Mouse (Mus musculus): ENCODE data around the gene Sh3bp1. TPM values are rescaled to one million over a fixed set of nuclear protein-coding genes. Genes with fewer than 3 reads are reported as not detected.

The Sh3bp1 gene
- 2.2 and 2.7 TPM in 2 replicates for polyA plus RNA-seq (2015; fragmentation: Nextera tagmentation; extraction: Ambion mirVana)

GRCm38 (mm10) chr15:78899740-78900584 is at the start of gene Sh3bp1:
TSS of gene Sh3bp1 (plus strand) at chr15:78899768.
- Histone ChIP-seq H3K27me3 (ENCODE audit: control insufficient read depth, insufficient read depth, low read depth, low read length) (peaks cover 10% of the 10 kb centered on the region), H3K36me3 (ENCODE audit: control insufficient read depth, insufficient read depth, low read length) (0 out of 2 replicates have a peak, but pooled peaks cover under 1% of the 10 kb centered on the region), H3K4me2 (ENCODE audit: low read length) (peak within 1 kb of the TSS; percentile 96), H3K4me3 (ENCODE audit: low read depth, low read length) (peak within 1 kb of the TSS; percentile 53), H3K27ac (ENCODE audit: low read length) (no peak within 1 kb of the TSS; the same call in 1 of the 2 replicates), H3K4me1 (ENCODE audit: control insufficient read depth, insufficient read depth, low read length) (peaks cover 13% of the 10 kb centered on the region), H3K9me3 (replicated peaks; ENCODE audit: control insufficient read depth, low read length, poor library complexity, severe bottlenecking) (no peaks in the 10 kb centered on the region), H3K9ac (ENCODE audit: low read depth, low read length) (peak within 1 kb of the TSS; percentile 68)
- 1% methylated on average over 46 of the region's 47 CpGs for WGBS
- ATAC-seq, result no peak

DNA sequence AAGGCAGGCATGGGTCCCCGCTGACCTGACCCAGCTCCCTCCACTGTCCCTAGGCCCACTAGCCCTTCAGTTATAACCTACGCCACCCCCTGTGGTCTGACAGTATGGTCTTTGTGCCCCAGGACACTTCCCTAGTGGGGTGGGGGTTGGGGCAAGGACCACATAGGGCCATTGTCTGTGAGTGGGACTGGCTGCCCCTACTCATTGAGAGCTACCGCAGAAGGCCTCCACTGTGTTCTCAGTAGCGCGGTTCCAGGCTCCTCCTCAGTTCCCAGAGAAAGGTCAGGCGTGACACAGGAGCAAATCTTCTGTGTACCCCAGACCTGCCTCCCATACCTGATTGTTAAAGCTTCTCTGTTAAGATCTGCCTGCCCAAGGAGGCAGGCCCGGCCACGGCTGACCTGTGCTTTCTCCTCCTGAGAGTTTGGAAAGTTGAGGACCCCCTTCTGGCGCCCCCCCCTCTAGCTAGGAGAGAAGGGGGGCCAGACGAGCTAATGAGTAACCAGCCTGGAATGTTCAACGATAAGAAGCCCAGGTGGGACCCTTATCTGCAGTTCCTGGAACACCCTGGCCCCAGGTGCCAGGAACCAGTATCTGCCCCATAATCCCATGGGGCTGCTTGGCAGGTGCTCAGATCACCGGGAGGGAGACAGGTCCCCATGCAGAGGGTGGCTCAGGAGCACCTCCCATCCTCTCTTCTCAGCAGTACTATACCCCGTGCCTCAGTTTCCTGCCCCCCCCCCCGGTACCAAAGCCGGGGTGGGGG is 49.3 kb upstream of the Sh3bp1 start:
- no peak overlapping the region for H3K4me2 ChIP-seq (ENCODE audit: low read length)
- no peaks in the 10 kb centered on the region for H3K9me3 ChIP-seq (replicated peaks; ENCODE audit: control insufficient read depth, low read length, poor library complexity, severe bottlenecking)
- H3K27me3 ChIP-seq (ENCODE audit: control insufficient read depth, insufficient read depth, low read depth, low read length), result no peaks in the 10 kb centered on the region
- H3K4me1 ChIP-seq (ENCODE audit: control insufficient read depth, insufficient read depth, low read length), result no peaks in the 10 kb centered on the region
- H3K27ac ChIP-seq (ENCODE audit: low read length), result no peak overlapping the region
- no peak for ATAC-seq
- no peak overlapping the region for H3K4me3 ChIP-seq (ENCODE audit: low read depth, low read length)
- 73% methylated on average over 15 of the region's 15 CpGs for WGBS
- no peaks in the 10 kb centered on the region for H3K36me3 ChIP-seq (ENCODE audit: control insufficient read depth, insufficient read depth, low read length)
- H3K9ac ChIP-seq (ENCODE audit: low read depth, low read length), result no peak overlapping the region

- Histone ChIP-seq H3K36me3 (ENCODE audit: control insufficient read depth, insufficient read depth, low read length) (no peaks in the 10 kb centered on the region), H3K4me1 (ENCODE audit: control insufficient read depth, insufficient read depth, low read length) (no peaks in the 10 kb centered on the region), H3K4me2 (ENCODE audit: low read length) (no peak overlapping the region), H3K27me3 (ENCODE audit: control insufficient read depth, insufficient read depth, low read depth, low read length) (no peaks in the 10 kb centered on the region), H3K9ac (ENCODE audit: low read depth, low read length) (no peak overlapping the region), H3K4me3 (ENCODE audit: low read depth, low read length) (no peak overlapping the region), H3K9me3 (replicated peaks; ENCODE audit: control insufficient read depth, low read length, poor library complexity, severe bottlenecking) (no peaks in the 10 kb centered on the region), H3K27ac (ENCODE audit: low read length) (no peak overlapping the region)
- ATAC-seq, result no peak
- 76% methylated on average over 6 of the region's 6 CpGs for WGBS
Observed at GRCm38 (mm10) chr15:78850944-78851343, 48.6 kb upstream of the Sh3bp1 start.

GRCm38 (mm10) chr15:78851505-78852153 is 47.9 kb upstream of the Sh3bp1 start:
- Histone ChIP-seq H3K4me1 (ENCODE audit: control insufficient read depth, insufficient read depth, low read length) (no peaks in the 10 kb centered on the region), H3K9ac (ENCODE audit: low read depth, low read length) (no peak overlapping the region), H3K27ac (ENCODE audit: low read length) (no peak overlapping the region), H3K4me3 (ENCODE audit: low read depth, low read length) (no peak overlapping the region), H3K36me3 (ENCODE audit: control insufficient read depth, insufficient read depth, low read length) (no peaks in the 10 kb centered on the region), H3K4me2 (ENCODE audit: low read length) (peak overlapping the region; percentile 23; the same call in 1 of the 2 replicates), H3K9me3 (replicated peaks; ENCODE audit: control insufficient read depth, low read length, poor library complexity, severe bottlenecking) (no peaks in the 10 kb centered on the region), H3K27me3 (ENCODE audit: control insufficient read depth, insufficient read depth, low read depth, low read length) (no peaks in the 10 kb centered on the region)
- WGBS, result 17% methylated on average over 13 of the region's 13 CpGs
- ATAC-seq, result peak; percentile 70

DNA sequence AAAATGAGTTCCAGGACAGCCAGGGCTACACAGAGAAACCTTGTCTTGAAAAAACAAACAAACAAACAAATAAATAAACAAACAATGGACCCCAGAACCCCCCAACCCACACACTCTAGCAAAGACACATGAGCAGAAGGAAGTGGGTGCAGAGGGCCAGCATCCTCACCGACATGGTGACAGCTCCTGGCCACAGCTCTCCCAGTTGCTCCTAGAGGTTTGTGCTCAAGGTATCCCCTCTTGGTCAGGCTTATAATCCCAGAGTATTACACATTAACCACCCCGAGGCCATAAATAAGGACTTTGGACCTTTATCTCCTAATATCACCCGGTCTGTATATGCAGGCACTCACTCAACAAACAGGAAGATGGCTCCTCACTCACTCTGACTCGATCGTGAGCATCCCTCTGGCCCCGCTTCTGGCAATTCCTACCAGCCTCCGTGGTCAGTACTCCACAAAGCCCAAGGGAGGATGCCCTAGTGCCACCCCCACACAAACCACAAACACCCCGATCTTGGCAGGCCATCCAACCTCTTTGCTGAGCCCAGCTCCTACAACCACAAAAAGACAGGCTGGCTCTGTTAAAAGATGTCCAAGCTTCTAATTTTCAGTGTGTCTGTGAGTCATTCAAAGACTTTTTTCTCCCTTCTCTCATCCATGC is 44.1 kb upstream of the Sh3bp1 start, which contains the start of gene Lgals2:
TSS of gene Lgals2 (minus strand) at position 227 of the 663 bp plus-strand sequence.
- WGBS, result 78% methylated on average over 8 of the region's 8 CpGs
- no peak for ATAC-seq
- H3K9me3 ChIP-seq (replicated peaks; ENCODE audit: control insufficient read depth, low read length, poor library complexity, severe bottlenecking), result no peaks in the 10 kb centered on the region
- no peak within 1 kb of the TSS for H3K9ac ChIP-seq (ENCODE audit: low read depth, low read length)
- no peak within 1 kb of the TSS for H3K4me2 ChIP-seq (ENCODE audit: low read length)
- H3K36me3 ChIP-seq (ENCODE audit: control insufficient read depth, insufficient read depth, low read length), result no peaks in the 10 kb centered on the region
- no peaks in the 10 kb centered on the region for H3K27me3 ChIP-seq (ENCODE audit: control insufficient read depth, insufficient read depth, low read depth, low read length)
- H3K4me1 ChIP-seq (ENCODE audit: control insufficient read depth, insufficient read depth, low read length), result no peaks in the 10 kb centered on the region
- no peak within 1 kb of the TSS for H3K27ac ChIP-seq (ENCODE audit: low read length)
- H3K4me3 ChIP-seq (ENCODE audit: low read depth, low read length), result no peak within 1 kb of the TSS

DNA sequence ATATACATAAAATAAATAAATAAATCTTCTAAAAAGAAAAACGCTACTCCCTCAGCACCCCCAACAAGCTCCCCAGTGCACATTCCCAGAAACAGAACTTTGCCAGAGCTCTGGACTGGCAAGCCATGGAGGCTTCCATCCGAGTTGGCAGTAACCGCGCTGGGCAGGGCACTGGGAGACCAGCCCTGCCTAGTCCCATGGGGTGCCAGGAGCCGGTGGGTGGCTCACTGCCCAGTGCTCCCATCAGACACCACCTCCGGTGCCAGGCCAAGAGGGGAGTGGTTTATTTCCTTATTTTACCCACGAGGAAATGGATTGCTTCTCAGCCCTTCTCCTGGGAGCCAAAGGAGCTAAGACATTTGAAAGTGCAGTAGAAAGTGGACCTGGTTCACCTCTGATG is 42.6 kb upstream of the Sh3bp1 start:
- WGBS, result 84% methylated on average over 7 of the region's 7 CpGs
- H3K4me2 ChIP-seq (ENCODE audit: low read length), result no peak overlapping the region

GRCm38 (mm10) chr15:78859311-78859710 is 40.3 kb upstream of the Sh3bp1 start:
- Histone ChIP-seq H3K4me1 (ENCODE audit: control insufficient read depth, insufficient read depth, low read length) (no peaks in the 10 kb centered on the region), H3K4me2 (ENCODE audit: low read length) (no peak overlapping the region), H3K27me3 (ENCODE audit: control insufficient read depth, insufficient read depth, low read depth, low read length) (no peaks in the 10 kb centered on the region), H3K9ac (ENCODE audit: low read depth, low read length) (no peak overlapping the region), H3K4me3 (ENCODE audit: low read depth, low read length) (no peak overlapping the region), H3K36me3 (ENCODE audit: control insufficient read depth, insufficient read depth, low read length) (no peaks in the 10 kb centered on the region), H3K9me3 (replicated peaks; ENCODE audit: control insufficient read depth, low read length, poor library complexity, severe bottlenecking) (no peaks in the 10 kb centered on the region), H3K27ac (ENCODE audit: low read length) (no peak overlapping the region)
- 80% methylated on average over 4 of the region's 4 CpGs for WGBS
- no peak for ATAC-seq

More for the DNA sequence above, 42.6 kb upstream of the Sh3bp1 start:
- no peak overlapping the region for H3K9ac ChIP-seq (ENCODE audit: low read depth, low read length)
- no peak overlapping the region for H3K27ac ChIP-seq (ENCODE audit: low read length)
- no peaks in the 10 kb centered on the region for H3K9me3 ChIP-seq (replicated peaks; ENCODE audit: control insufficient read depth, low read length, poor library complexity, severe bottlenecking)
- H3K36me3 ChIP-seq (ENCODE audit: control insufficient read depth, insufficient read depth, low read length), result no peaks in the 10 kb centered on the region
- no peak for ATAC-seq
- H3K4me3 ChIP-seq (ENCODE audit: low read depth, low read length), result no peak overlapping the region
- H3K4me1 ChIP-seq (ENCODE audit: control insufficient read depth, insufficient read depth, low read length), result no peaks in the 10 kb centered on the region
- H3K27me3 ChIP-seq (ENCODE audit: control insufficient read depth, insufficient read depth, low read depth, low read length), result no peaks in the 10 kb centered on the region

GRCm38 (mm10) chr15:78859714-78860113 is 39.9 kb upstream of the Sh3bp1 start:
- ATAC-seq, result no peak
- no peak overlapping the region for H3K9ac ChIP-seq (ENCODE audit: low read depth, low read length)
- 83% methylated on average over 6 of the region's 6 CpGs for WGBS
- H3K27ac ChIP-seq (ENCODE audit: low read length), result no peak overlapping the region
- no peaks in the 10 kb centered on the region for H3K9me3 ChIP-seq (replicated peaks; ENCODE audit: control insufficient read depth, low read length, poor library complexity, severe bottlenecking)
- H3K4me3 ChIP-seq (ENCODE audit: low read depth, low read length), result no peak overlapping the region
- no peaks in the 10 kb centered on the region for H3K27me3 ChIP-seq (ENCODE audit: control insufficient read depth, insufficient read depth, low read depth, low read length)
- no peaks in the 10 kb centered on the region for H3K36me3 ChIP-seq (ENCODE audit: control insufficient read depth, insufficient read depth, low read length)
- H3K4me1 ChIP-seq (ENCODE audit: control insufficient read depth, insufficient read depth, low read length), result no peaks in the 10 kb centered on the region
- H3K4me2 ChIP-seq (ENCODE audit: low read length), result no peak overlapping the region
